Mouse (Mus musculus) G1E-ER4 (cell line): Measurements from ENCODE around the gene Col4a2. TPM values are rescaled to one million over a fixed set of nuclear protein-coding genes. Genes with fewer than 3 reads are reported as not detected.

Experiments used
- GATA1 ChIP-seq: IDR thresholded peaks from one replicate; pipeline ENCODE4 v1.8.0; 2012; ENCODE audit warnings: low read length, inconsistent platforms
- polyA plus RNA-seq: library from polyadenylated mRNA; stranded (reverse); fragments of >175 nt; gene quantifications from 2 replicates; pipeline ENCODE4 v1.2.3, GENCODE M21; 2012

The Col4a2 gene
- polyA plus RNA-seq, 1 experiment: not detected

GRCm38 (mm10) chr8:11334493-11334892 lies 21.9 kb downstream of the Col4a2 start:
- no peak for TF ChIP-seq GATA1

DNA sequence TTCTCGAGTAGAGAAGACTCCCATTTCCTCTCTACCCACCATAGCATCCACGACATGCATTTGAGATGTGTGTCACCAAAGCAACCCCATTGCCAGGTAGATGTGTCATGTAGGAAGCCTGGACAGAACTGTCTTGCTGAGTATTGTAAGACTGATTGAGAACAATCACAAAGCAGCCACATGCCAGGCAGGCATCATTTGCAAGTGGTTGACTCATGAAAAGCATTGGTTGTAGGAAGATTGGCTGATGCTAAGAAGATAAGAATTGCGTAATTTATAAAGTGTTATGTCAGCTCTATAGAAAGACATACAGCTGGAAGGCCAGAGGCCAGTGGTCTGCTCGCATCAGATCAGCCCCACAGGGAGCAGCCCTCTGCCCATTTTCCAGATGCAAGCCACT lies 22.6 kb downstream of the Col4a2 start:
- TF ChIP-seq GATA1: no peak

GRCm38 (mm10) chr8:11336346-11336745 lies 23.7 kb downstream of the Col4a2 start:
- no peak for TF ChIP-seq GATA1

GRCm38 (mm10) chr8:11337642-11338041 lies 25.0 kb downstream of the Col4a2 start:
- TF ChIP-seq GATA1: no peak

DNA sequence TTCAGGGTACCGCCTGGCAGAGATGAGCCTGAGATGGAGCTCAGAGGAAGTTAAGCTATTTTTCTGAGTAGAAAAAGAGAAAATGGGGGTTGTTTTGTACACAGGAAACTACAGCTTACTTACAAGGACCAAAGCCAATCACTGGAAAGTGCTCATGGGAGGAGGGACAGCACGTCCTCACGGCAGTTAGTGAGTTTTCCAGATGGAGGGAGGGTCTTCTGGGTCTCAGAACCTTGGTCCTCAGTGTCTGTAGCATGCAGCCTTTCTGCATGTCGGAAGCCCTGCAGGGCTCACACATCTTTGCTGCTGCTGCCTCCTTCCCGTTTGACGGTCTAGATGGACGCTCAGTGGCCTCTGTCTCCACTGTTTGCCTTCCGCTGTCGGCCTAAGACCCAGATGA lies 25.9 kb downstream of the Col4a2 start:
- no peak for TF ChIP-seq GATA1

- no peak for TF ChIP-seq GATA1
Measured at GRCm38 (mm10) chr8:11340310-11341110, 27.9 kb downstream of the Col4a2 start.

DNA sequence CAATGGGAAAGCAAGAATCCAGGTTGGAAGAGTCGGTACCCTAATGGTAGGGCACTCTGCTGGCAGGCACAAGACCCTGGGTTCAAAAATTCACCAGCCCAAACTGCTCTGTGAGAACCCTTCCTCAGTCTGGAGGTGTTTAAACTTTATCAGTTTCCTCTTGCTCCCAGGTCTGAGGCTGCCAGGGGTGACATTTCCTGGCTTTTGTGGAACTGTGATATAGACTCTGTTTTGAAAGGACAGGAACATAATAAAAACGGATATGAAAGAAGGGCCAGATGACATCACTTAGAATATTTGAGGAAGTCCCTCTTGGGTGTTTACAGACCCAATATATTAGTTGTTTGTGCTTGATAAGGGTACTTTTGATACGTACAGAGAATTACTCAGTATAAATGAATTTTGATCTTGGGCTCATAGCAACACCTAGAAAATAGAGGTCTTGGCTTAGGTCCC lies 28.5 kb downstream of the Col4a2 start:
- TF ChIP-seq GATA1: no peak

DNA sequence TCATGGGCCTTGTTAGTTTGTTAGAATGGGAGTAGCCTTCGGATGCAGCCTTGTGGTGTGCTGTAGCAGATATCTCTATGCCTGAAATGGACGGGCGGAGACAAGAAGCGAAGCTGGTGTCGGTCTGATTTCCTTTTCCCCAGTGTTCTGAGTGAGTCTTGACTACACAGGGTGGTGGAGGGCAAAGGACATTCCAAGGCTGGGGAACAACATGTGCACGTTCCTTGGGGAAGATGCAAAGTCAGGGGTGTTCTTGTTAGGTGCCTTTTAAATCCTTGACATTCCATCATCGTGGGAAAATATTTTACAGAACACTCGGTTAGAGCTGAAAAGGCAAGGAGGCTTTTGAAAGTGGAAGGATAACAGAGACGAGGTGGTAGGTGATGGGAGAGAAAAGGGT lies 31.9 kb downstream of the Col4a2 start:
- no peak for TF ChIP-seq GATA1

DNA sequence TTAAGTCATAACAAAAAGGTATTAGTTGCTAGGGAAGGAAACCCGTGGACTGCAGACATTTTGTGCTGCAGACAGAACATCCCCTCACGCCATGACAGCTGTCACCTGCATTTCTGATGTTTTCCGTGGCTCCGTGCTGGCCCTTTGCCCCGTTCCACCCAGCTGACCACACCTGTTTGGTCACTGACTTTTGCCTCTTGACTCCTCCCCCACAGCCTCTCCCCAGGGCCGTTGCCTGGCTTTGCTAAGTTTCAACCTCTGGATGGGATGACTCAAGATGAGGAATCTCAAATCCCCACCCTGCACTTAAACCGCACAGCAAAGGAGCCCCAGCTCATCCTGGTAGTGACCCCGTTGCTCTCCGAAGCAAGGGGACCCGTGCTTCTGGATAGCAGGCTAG lies 33.6 kb downstream of the Col4a2 start:
- no peak for TF ChIP-seq GATA1

- TF ChIP-seq GATA1: no peak
Measured at GRCm38 (mm10) chr8:11347699-11348098, 35.1 kb downstream of the Col4a2 start.

DNA sequence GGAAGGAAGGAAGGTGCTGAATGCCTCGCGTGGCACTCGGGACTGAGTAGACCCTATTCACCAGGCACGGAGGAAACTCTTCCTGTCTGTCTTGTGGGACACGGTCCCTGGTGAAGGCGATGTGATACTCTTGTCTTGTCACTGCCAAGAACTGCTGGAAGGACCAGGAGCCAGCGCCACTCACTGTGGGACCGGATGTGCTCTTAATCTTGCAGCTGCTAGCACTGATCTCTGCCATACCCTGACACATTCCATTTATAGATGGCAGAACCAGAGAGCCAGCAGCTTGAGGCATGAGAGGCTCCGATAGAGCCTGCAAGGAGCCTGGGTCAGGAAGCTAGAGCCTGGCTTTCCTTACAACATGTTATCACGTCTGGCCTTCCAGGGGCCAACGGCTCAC lies 36.0 kb downstream of the Col4a2 start:
- no peak for TF ChIP-seq GATA1

- no peak for TF ChIP-seq GATA1
Measured at GRCm38 (mm10) chr8:11351355-11351754, 38.8 kb downstream of the Col4a2 start.

DNA sequence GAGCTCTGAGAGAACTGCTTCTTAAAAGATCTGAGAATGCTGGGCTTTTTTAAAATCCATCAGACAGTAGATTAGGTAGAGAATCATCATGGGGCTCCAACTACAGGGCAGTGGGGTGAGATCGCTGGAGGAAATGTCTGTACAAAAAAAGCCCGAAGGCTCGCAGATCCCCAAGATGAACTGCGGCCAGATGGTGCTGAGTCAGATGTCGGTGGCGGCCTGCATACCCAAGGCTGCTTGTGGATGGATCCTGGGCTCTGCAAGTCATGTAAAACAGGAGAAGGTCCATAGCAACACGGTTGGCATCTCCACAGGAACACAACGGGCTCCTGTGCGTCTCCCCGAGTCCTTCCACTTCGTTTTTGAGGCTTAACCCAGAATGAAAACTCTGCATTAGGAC lies 39.9 kb downstream of the Col4a2 start:
- no peak for TF ChIP-seq GATA1

GRCm38 (mm10) chr8:11354800-11355451 lies 42.3 kb downstream of the Col4a2 start:
- no peak for TF ChIP-seq GATA1

- no peak for TF ChIP-seq GATA1
Measured at GRCm38 (mm10) chr8:11355900-11356299, 43.3 kb downstream of the Col4a2 start.

DNA sequence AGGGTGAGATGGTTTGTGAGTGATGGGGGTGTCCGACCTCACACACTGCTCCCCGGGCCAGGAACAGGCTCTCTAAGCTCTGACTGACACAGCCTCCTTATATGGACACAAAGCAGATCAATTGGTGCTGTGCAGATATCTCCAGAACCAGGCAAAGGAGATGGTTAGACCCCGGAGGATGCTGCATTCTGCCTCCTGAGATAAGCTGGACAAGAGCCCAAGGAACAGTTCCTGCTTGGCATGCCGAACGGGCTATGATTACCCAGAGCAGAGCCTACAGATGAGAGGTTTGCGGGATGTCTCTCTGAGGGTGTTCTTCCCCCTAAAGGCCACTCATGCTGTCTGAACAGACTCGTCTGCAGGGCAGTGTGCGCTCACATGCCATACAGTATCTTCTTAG lies 44.2 kb downstream of the Col4a2 start:
- TF ChIP-seq GATA1: no peak

- TF ChIP-seq GATA1: no peak
Measured at GRCm38 (mm10) chr8:11357921-11358436, 45.4 kb downstream of the Col4a2 start.

DNA sequence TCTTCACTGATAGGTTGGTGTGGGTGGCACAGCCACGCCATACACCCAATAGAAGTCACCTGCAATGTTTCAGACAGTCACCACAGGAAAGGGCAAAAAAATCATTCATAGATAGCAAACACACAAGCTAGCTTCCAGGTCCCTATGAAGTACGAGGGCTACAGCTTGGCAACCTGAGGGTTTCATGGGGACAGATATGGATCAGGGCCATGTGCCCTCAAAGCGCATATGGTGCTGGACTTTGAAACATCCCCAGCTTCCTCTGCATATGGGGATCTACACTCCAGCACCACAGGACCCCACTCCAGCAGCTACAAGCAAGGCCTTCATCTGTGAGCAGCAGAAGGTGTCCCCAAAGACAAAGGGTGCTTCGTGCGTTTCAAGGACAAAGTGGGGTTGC lies 47.2 kb downstream of the Col4a2 start:
- no peak for TF ChIP-seq GATA1
